Mouse (Mus musculus) heart, embryonic 11.5 days (tissue): ENCODE results near the gene Sema4b. TPM values are rescaled to one million over a fixed set of nuclear protein-coding genes. Genes with fewer than 3 reads are reported as not detected.

Experiments used
- ATAC-seq: fragments of 200-750 bp; cut with Nextera tagmentation; replicated peaks from 2 replicates; pipeline ENCODE4 v1.8.0; 2017; ENCODE audit warnings: moderate library complexity; ENCODE audit not compliant: insufficient number of reproducible peaks, low FRiP score, low TSS enrichment
- H3K27ac ChIP-seq: fragments of 300-500 bp; sonication (generic); 2 replicates; pipeline ENCODE4 v1.5.1; 2014; ENCODE audit warnings: mild to moderate bottlenecking, low read depth, low read length
- H3K27me3 ChIP-seq: fragments of 300-500 bp; sonication (generic); 2 replicates; pipeline ENCODE4 v1.6.1; 2014; ENCODE audit warnings: mild to moderate bottlenecking, low read length, mixed read lengths; ENCODE audit not compliant: control insufficient read depth, insufficient read depth
- H3K36me3 ChIP-seq: fragments of 300-500 bp; sonication (generic); 2 replicates; pipeline ENCODE4 v1.6.1; 2014; ENCODE audit warnings: mild to moderate bottlenecking, low read length, moderate library complexity, mixed read lengths; ENCODE audit not compliant: control insufficient read depth, insufficient read depth
- H3K4me1 ChIP-seq: fragments of 300-500 bp; sonication (generic); 2 replicates; pipeline ENCODE4 v1.6.1; 2014; ENCODE audit warnings: low read length; ENCODE audit not compliant: control insufficient read depth, insufficient read depth
- H3K4me2 ChIP-seq: fragments of 300-500 bp; sonication (generic); 2 replicates; pipeline ENCODE4 v1.6.1; 2014; ENCODE audit warnings: mild to moderate bottlenecking, moderate library complexity
- H3K4me3 ChIP-seq: fragments of 300-500 bp; sonication (generic); 2 replicates; pipeline ENCODE4 v1.5.1; 2014; ENCODE audit warnings: low read depth, low read length
- H3K9ac ChIP-seq: fragments of 300-500 bp; sonication (generic); 2 replicates; pipeline ENCODE4 v1.6.1; 2014; ENCODE audit warnings: mild to moderate bottlenecking, low read depth, low read length, moderate library complexity
- H3K9me3 ChIP-seq: fragments of 300-500 bp; sonication (generic); replicated peaks from 2 replicates; pipeline ENCODE4 v1.6.1; 2016; ENCODE audit warnings: low read length; ENCODE audit not compliant: control insufficient read depth
- WGBS: fragments of 180-500 bp; shearing (Covaris S2); extraction: QIAGEN DNeasy Blood & Tissue Kit; methylation state at CpG from one replicate; pipeline ENCODE4 v1.1.7; 2014; ENCODE audit not compliant: insufficient replicate concordance; 5-methylcytosine and 5-hydroxymethylcytosine counted together
- polyA plus RNA-seq: library from polyadenylated mRNA; unstranded; fragments of >200 nt; fragmentation: Nextera tagmentation; extraction: Ambion mirVana; gene quantifications from 2 replicates; pipeline ENCODE4 v1.2.1, GENCODE M21; 2014

The Sema4b gene
- polyA plus RNA-seq, 1 experiment from 2014 or later, result 8.5 TPM

- no peak for ATAC-seq
- Histone ChIP-seq H3K4me1 (peaks cover 19% of the 10 kb centered on the region), H3K4me3 (peak overlapping the region; percentile 68; the same call in 1 of the 2 replicates), H3K27ac (no peak overlapping the region), H3K36me3 (no peaks in the 10 kb centered on the region), H3K9me3 (no peaks in the 10 kb centered on the region), H3K9ac (peak overlapping the region; percentile 82; the same call in 1 of the 2 replicates), H3K4me2 (peak overlapping the region; percentile 95), H3K27me3 (no peaks in the 10 kb centered on the region)
- 20% methylated on average over 4 of the region's 4 CpGs for WGBS
Observed at GRCm38 (mm10) chr7:80197371-80197770, 10.7 kb downstream of the Sema4b start.

- ATAC-seq, result peak; percentile 84
- Histone ChIP-seq H3K9me3 (no peaks in the 10 kb centered on the region), H3K4me3 (peak overlapping the region; percentile 68), H3K9ac (peak overlapping the region; percentile 82), H3K27me3 (no peaks in the 10 kb centered on the region), H3K36me3 (no peaks in the 10 kb centered on the region), H3K27ac (peak overlapping the region; percentile 82), H3K4me2 (peak overlapping the region; percentile 95), H3K4me1 (peaks cover 18% of the 10 kb centered on the region)
- under 1% methylated on average over 64 of the region's 74 CpGs for WGBS
Observed at GRCm38 (mm10) chr7:80197941-80198778, 11.5 kb downstream of the Sema4b start.

DNA sequence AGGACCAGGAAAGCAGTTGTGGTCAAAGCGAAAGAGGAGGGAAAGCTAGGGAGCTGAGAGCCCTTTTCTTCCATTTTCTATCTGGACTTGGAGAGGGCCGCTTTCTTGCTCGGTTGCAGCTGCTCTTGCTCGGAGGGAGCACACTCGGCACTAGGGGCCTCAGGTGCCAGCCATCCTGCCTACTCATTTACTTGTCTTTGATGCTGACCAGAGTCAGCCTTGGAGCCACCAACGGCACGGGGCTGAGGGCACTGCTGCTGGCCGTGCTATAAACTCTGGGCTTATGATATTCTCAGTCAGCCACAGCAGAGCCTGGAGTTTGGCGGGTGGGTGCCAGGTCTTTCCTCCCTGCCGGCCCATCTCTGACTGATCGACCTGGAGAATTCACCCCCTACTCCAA lies 12.2 kb downstream of the Sema4b start:
- no peaks in the 10 kb centered on the region for H3K9me3 ChIP-seq
- under 1% methylated on average over 11 of the region's 11 CpGs for WGBS
- no peak for ATAC-seq

DNA sequence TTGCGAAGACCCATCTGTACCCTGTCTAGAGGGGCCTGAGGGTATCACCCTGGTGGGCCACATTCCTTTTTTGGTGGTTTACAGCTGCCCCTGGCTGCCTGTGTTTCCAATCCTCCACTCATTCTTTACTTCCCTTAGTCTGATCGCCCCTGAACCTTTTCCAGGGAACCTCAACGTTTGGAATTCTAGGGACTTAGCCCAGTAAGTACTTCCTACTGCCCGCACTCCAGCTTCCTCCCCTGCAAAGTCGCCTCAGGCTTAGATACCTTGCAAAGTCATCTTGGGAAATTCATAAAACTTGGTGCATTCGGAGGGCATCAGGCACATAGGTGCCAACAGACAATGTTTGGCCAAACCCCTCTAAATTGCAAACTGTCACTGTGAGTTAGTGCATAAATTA lies 12.6 kb downstream of the Sema4b start:
- peak overlapping the region; percentile 82; the same call in 1 of the 2 replicates for H3K27ac ChIP-seq
- WGBS, result 38% methylated on average over 6 of the region's 6 CpGs
- peaks cover 23% of the 10 kb centered on the region for H3K4me1 ChIP-seq

More for the DNA sequence above, 12.2 kb downstream of the Sema4b start:
- peak overlapping the region; percentile 95 for H3K4me2 ChIP-seq
- peak overlapping the region; percentile 82 for H3K27ac ChIP-seq
- H3K4me3 ChIP-seq, result peak overlapping the region; percentile 68
- peaks cover 23% of the 10 kb centered on the region for H3K4me1 ChIP-seq
- no peaks in the 10 kb centered on the region for H3K36me3 ChIP-seq
- no peaks in the 10 kb centered on the region for H3K27me3 ChIP-seq
- H3K9ac ChIP-seq, result peak overlapping the region; percentile 82

GRCm38 (mm10) chr7:80199851-80200587 lies 13.4 kb downstream of the Sema4b start:
- no peak overlapping the region for H3K9ac ChIP-seq
- WGBS, result 74% methylated on average over 11 of the region's 11 CpGs
- H3K27ac ChIP-seq, result no peak overlapping the region
- H3K36me3 ChIP-seq, result no peaks in the 10 kb centered on the region
- no peaks in the 10 kb centered on the region for H3K9me3 ChIP-seq
- no peak overlapping the region for H3K4me2 ChIP-seq
- H3K4me1 ChIP-seq, result peaks cover 23% of the 10 kb centered on the region
- H3K27me3 ChIP-seq, result no peaks in the 10 kb centered on the region
- H3K4me3 ChIP-seq, result no peak overlapping the region
- ATAC-seq, result no peak

More for the DNA sequence above, 12.6 kb downstream of the Sema4b start:
- H3K27me3 ChIP-seq, result no peaks in the 10 kb centered on the region
- H3K9me3 ChIP-seq, result no peaks in the 10 kb centered on the region
- peak overlapping the region; percentile 95 for H3K4me2 ChIP-seq
- H3K9ac ChIP-seq, result peak overlapping the region; percentile 82
- peak overlapping the region; percentile 68 for H3K4me3 ChIP-seq
- no peak for ATAC-seq
- no peaks in the 10 kb centered on the region for H3K36me3 ChIP-seq

DNA sequence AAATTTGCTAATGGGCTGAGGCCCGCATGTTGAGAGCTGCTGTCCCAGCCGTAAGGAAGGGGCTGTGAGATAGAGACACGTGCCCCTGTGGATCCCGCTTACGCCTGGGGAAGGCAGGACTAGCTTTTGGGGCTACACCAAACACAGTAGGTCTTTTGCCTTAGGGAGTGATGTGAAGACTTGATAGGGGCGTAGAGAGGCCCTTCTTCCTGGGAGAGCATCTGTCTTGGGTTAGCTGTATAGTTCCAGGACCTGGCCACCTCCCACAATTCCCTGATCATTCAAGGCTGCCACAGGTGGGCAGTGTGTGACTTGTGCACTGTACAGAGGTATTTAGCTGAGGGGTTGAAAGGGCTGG lies 13.9 kb downstream of the Sema4b start:
- peaks cover 25% of the 10 kb centered on the region for H3K4me1 ChIP-seq

DNA sequence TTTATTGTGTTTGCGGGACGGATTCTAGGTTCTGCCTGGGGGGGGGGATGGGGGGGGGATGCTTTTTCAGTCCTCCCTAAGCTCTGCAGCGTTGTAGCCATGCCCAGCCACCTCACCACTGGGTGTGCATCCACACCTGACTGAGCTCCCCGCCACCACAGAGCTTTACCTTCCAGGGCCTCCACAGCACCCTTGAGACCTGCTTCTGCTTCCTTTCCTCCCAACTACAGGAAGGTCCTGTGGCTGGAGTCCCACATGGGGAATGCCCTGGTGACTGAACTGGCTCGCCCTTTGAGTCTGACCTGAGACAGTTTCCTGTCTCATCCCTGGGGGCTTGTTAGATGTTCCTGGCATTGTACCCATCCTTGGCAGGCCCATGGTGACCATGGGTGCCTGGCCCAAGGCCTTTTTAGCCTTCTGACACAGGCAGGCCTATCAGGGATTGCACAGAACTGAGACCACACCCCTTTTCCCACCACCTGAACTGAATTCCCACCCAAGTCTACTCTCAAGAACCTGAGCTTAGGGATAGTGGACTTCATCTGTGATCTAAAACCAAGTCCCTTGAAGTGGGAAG lies 14.4 kb downstream of the Sema4b start:
- Histone ChIP-seq H3K36me3 (no peaks in the 10 kb centered on the region; the same call in 1 of the 2 replicates), H3K4me1 (peaks cover 28% of the 10 kb centered on the region), H3K4me2 (no peak overlapping the region), H3K9ac (no peak overlapping the region), H3K9me3 (no peaks in the 10 kb centered on the region), H3K27me3 (no peaks in the 10 kb centered on the region), H3K4me3 (no peak overlapping the region), H3K27ac (no peak overlapping the region)
- ATAC-seq, result no peak
- WGBS, result 90% methylated on average over 5 of the region's 5 CpGs

More for the DNA sequence above, 13.9 kb downstream of the Sema4b start:
- Histone ChIP-seq H3K4me2 (no peak overlapping the region), H3K9me3 (no peaks in the 10 kb centered on the region), H3K36me3 (no peaks in the 10 kb centered on the region; the same call in 1 of the 2 replicates), H3K4me3 (no peak overlapping the region), H3K9ac (no peak overlapping the region), H3K27ac (no peak overlapping the region), H3K27me3 (no peaks in the 10 kb centered on the region)
- WGBS, result 84% methylated on average over 6 of the region's 6 CpGs
- no peak for ATAC-seq

- no peaks in the 10 kb centered on the region for H3K27me3 ChIP-seq
- H3K36me3 ChIP-seq, result no peaks in the 10 kb centered on the region; the same call in 1 of the 2 replicates
- no peak for ATAC-seq
- H3K9me3 ChIP-seq, result no peaks in the 10 kb centered on the region
- no peak overlapping the region for H3K4me2 ChIP-seq
- peaks cover 34% of the 10 kb centered on the region for H3K4me1 ChIP-seq
- H3K9ac ChIP-seq, result no peak overlapping the region
- H3K4me3 ChIP-seq, result no peak overlapping the region
- WGBS, result 87% methylated on average over 15 of the region's 15 CpGs
- H3K27ac ChIP-seq, result no peak overlapping the region
Observed at GRCm38 (mm10) chr7:80201888-80202540, 15.4 kb downstream of the Sema4b start.
